Mouse (Mus musculus) kidney, adult 2 months (tissue): ENCODE results near the gene Qsox1. TPM values are rescaled to one million over a fixed set of nuclear protein-coding genes. Genes with fewer than 3 reads are reported as not detected.

ENCODE experiments used
- DNase-seq: peaks from one replicate; pipeline ENCODE4 v3.0.0; 2021
- H3K27ac ChIP-seq: fragments of 200-500 bp; 2 replicates; pipeline ENCODE4 v1.5.1; 2012; ENCODE audit warnings: low read depth, low read length, control low read depth, inconsistent platforms; ENCODE audit not compliant: insufficient read depth
- H3K27me3 ChIP-seq: fragments of 200-500 bp; replicated peaks from 2 replicates; pipeline ENCODE4 v1.6.1; 2012; ENCODE audit warnings: mild to moderate bottlenecking, moderate library complexity, low read length, inconsistent platforms; ENCODE audit not compliant: control insufficient read depth, insufficient read depth
- H3K36me3 ChIP-seq: fragments of 200-500 bp; 2 replicates; pipeline ENCODE4 v1.6.1; 2012; ENCODE audit warnings: mild to moderate bottlenecking, moderate library complexity, low read length, inconsistent platforms; ENCODE audit not compliant: control insufficient read depth, insufficient read depth
- H3K4me1 ChIP-seq: fragments of 200-500 bp; 2 replicates; pipeline ENCODE4 v1.6.1; 2011; ENCODE audit warnings: low read length; ENCODE audit not compliant: control insufficient read depth, insufficient read depth
- H3K4me3 ChIP-seq: fragments of 200-500 bp; 2 replicates; pipeline ENCODE4 v1.5.1; 2011; ENCODE audit warnings: mild to moderate bottlenecking, low read depth, low read length, control low read depth; ENCODE audit not compliant: insufficient read depth
- CTCF ChIP-seq: fragments of 200-500 bp; conservative IDR thresholded peaks from 2 replicates; pipeline ENCODE4 v1.5.1; 2011; ENCODE audit warnings: low read depth, mild to moderate bottlenecking, control low read depth, low read length, moderate library complexity, mixed read lengths; ENCODE audit not compliant: insufficient read depth, insufficient read length
- POLR2A ChIP-seq: fragments of 200-500 bp; IDR thresholded peaks from one replicate; pipeline ENCODE4 v1.6.1; 2011; ENCODE audit warnings: low read depth, low read length, control low read depth
- WGBS: fragments of 180-500 bp; shearing (Covaris S2); methylation state at CpG from one replicate; pipeline ENCODE4 v1.1.7; 2018; 5-methylcytosine and 5-hydroxymethylcytosine counted together
- polyA plus RNA-seq: library from polyadenylated mRNA; depleted of rRNA; stranded (reverse); fragments of >200 nt; gene quantifications from 2 replicates; pipeline ENCODE4 v1.2.3, GENCODE M21; 2012

Qsox1 gene
- polyA plus RNA-seq, 1 experiment = 30.6 TPM

- H3K4me3 ChIP-seq = no peak overlapping the region
- H3K4me1 ChIP-seq = no peaks in the 10 kb centered on the region
- H3K27me3 ChIP-seq = no peaks in the 10 kb centered on the region
- 96% methylated on average over 4 of the region's 4 CpGs for WGBS
- H3K36me3 ChIP-seq = no peaks in the 10 kb centered on the region
- DNase-seq = no peak
- no peak overlapping the region for H3K27ac ChIP-seq
- TF ChIP-seq POLR2A (no peak), CTCF (no peak)
Observed at GRCm38 (mm10) chr1:155798000-155798399, 14.7 kb downstream of the Qsox1 start.

- Histone ChIP-seq H3K27ac (no peak overlapping the region), H3K4me1 (no peaks in the 10 kb centered on the region), H3K36me3 (no peaks in the 10 kb centered on the region), H3K27me3 (no peaks in the 10 kb centered on the region), H3K4me3 (no peak overlapping the region)
- TF ChIP-seq CTCF (no peak), POLR2A (no peak)
- DNase-seq = no peak
- 66% methylated on average over 4 of the region's 4 CpGs for WGBS
Observed at GRCm38 (mm10) chr1:155797425-155797824, 15.3 kb downstream of the Qsox1 start.

GRCm38 (mm10) chr1:155796757-155797405, 15.8 kb downstream of the Qsox1 start:
- Histone ChIP-seq H3K36me3 (no peaks in the 10 kb centered on the region), H3K27ac (no peak overlapping the region), H3K4me1 (no peaks in the 10 kb centered on the region), H3K27me3 (no peaks in the 10 kb centered on the region), H3K4me3 (no peak overlapping the region)
- WGBS = 82% methylated on average over 11 of the region's 11 CpGs
- no peak for DNase-seq
- TF ChIP-seq CTCF (no peak), POLR2A (no peak)

- Histone ChIP-seq H3K4me3 (no peak overlapping the region), H3K4me1 (no peaks in the 10 kb centered on the region), H3K36me3 (no peaks in the 10 kb centered on the region), H3K27me3 (no peaks in the 10 kb centered on the region), H3K27ac (no peak overlapping the region)
- TF ChIP-seq POLR2A = no peak
- TF ChIP-seq CTCF = no peak
- WGBS = 90% methylated on average over 5 of the region's 5 CpGs
- no peak for DNase-seq
Observed at GRCm38 (mm10) chr1:155795791-155796233, 16.9 kb downstream of the Qsox1 start.

- no peaks in the 10 kb centered on the region for H3K27me3 ChIP-seq
- no peak overlapping the region for H3K27ac ChIP-seq
- H3K36me3 ChIP-seq = no peaks in the 10 kb centered on the region
- DNase-seq = peak; percentile 27
- TF ChIP-seq POLR2A (no peak), CTCF (no peak)
- H3K4me1 ChIP-seq = no peaks in the 10 kb centered on the region
- 74% methylated on average over 6 of the region's 6 CpGs for WGBS
- H3K4me3 ChIP-seq = no peak overlapping the region
Observed at GRCm38 (mm10) chr1:155794855-155795254, 17.8 kb downstream of the Qsox1 start.

GRCm38 (mm10) chr1:155791919-155792318, 20.8 kb downstream of the Qsox1 start:
- Histone ChIP-seq H3K36me3 (no peaks in the 10 kb centered on the region), H3K27me3 (no peaks in the 10 kb centered on the region), H3K4me3 (no peak overlapping the region), H3K4me1 (no peaks in the 10 kb centered on the region), H3K27ac (no peak overlapping the region)
- peak; percentile 48; the same call in 1 of the 2 replicates for TF ChIP-seq CTCF
- no peak for TF ChIP-seq POLR2A
- 56% methylated on average over 5 of the region's 5 CpGs for WGBS
- no peak for DNase-seq

- TF ChIP-seq POLR2A (no peak), CTCF (no peak)
- H3K4me1 ChIP-seq = no peaks in the 10 kb centered on the region
- no peaks in the 10 kb centered on the region for H3K27me3 ChIP-seq
- H3K4me3 ChIP-seq = no peak overlapping the region
- no peaks in the 10 kb centered on the region; the same call in 1 of the 2 replicates for H3K36me3 ChIP-seq
- 81% methylated on average over 16 of the region's 16 CpGs for WGBS
- peak; percentile 21 for DNase-seq
- H3K27ac ChIP-seq = no peak overlapping the region
Observed at GRCm38 (mm10) chr1:155790111-155790974, 22.3 kb downstream of the Qsox1 start.
